Mouse (Mus musculus): ENCODE data around the gene Prkd1. TPM values are rescaled to one million over a fixed set of nuclear protein-coding genes. Genes with fewer than 3 reads are reported as not detected.

The Prkd1 gene
- total and polyA plus RNA-seq, 3 experiments = not detected

DNA sequence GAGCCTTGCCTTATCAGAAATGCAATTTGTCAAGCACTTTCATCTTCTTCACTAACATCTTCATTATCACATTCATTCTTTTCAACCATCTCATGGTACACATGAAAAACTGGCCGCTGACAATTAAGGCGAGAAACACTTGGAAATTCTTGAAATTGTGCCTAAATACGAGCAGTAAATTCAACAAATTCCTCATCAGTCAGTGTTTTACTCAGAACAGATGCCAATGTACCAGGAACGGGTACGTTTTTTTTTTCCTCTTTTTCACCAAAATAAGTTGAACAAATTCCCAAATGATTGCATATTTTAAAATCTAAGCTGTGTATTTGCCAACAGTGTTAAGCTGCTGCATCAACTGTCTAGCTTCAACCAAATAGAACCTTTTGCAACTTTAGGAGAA is 6.2 kb downstream of the Prkd1 start:
- H3K79me2 ChIP-seq (replicated peaks; ENCODE audit: control insufficient read depth, extremely low read depth, insufficient read depth, poor library complexity, severe bottlenecking) = no peaks in the 10 kb centered on the region
- no peaks in the 10 kb centered on the region for H3K27me3 ChIP-seq (replicated peaks)
- H3K4me1 ChIP-seq (ENCODE audit: control insufficient read depth in 1 of 2, insufficient read depth in 2 of 2) = no peaks in the 10 kb centered on the region
- no peak overlapping the region for H3K4me2 ChIP-seq (ENCODE audit: insufficient read depth, low read depth, poor library complexity, severe bottlenecking)
- H3K9me3 ChIP-seq (replicated peaks; ENCODE audit: low read length) = peaks cover 52% of the 10 kb centered on the region
- H3K36me3 ChIP-seq (replicated peaks in 1 of 2; ENCODE audit: control insufficient read depth in 1 of 2, insufficient read depth in 1 of 2, low read length in 1 of 2) = no peaks in the 10 kb centered on the region
- H3K27ac ChIP-seq (ENCODE audit: insufficient read depth, low read depth) = no peak overlapping the region
- in situ Hi-C loops (cut with MboI; ENCODE audit: low pct_ligation_motif_present, low pct_unique_long_range_greater_than_20kb, low sequenced_read_pairs) = no loop called here
- dilution Hi-C loops (cut with MboI; ENCODE audit: extremely low pct_ligation_motif_present, extremely low pct_unique_long_range_greater_than_20kb, low sequenced_read_pairs) = no loop called here
- TF ChIP-seq JUN (IDR thresholded peaks at IDR 0.05; ENCODE audit: insufficient read depth, low read depth, low read length) = no peak
- TF ChIP-seq GABPA (IDR thresholded peaks at IDR 0.05; ENCODE audit: insufficient replicate concordance, low read depth, low read length) = no peak
- no peak for TF ChIP-seq CHD1 (IDR thresholded peaks at IDR 0.05; ENCODE audit: low read depth, low read length)
- TF ChIP-seq MEF2A (IDR thresholded peaks at IDR 0.05; ENCODE audit: borderline replicate concordance, low read depth, low read length) = no peak
- TF ChIP-seq MXI1 (IDR thresholded peaks at IDR 0.05; ENCODE audit: low read depth, low read length) = no peak
- no peak for TF ChIP-seq JUND (conservative IDR thresholded peaks at IDR 0.05; ENCODE audit: low read depth, low read length)
- TF ChIP-seq USF2 (conservative IDR thresholded peaks at IDR 0.05; ENCODE audit: low read depth, low read length) = no peak
- TF ChIP-seq CTCF (conservative IDR thresholded peaks at IDR 0.05 in 1 of 2, IDR thresholded peaks at IDR 0.05 in 1 of 2; ENCODE audit: low read depth in 2 of 2, low read length in 2 of 2) = no peak
- TF ChIP-seq ZC3H11A (IDR thresholded peaks at IDR 0.05; ENCODE audit: low read depth, low read length) = no peak
- TF ChIP-seq ZMIZ1 (IDR thresholded peaks at IDR 0.05; ENCODE audit: low read depth, low read length) = no peak
- no peak overlapping the region for H3K9ac ChIP-seq (ENCODE audit: insufficient read depth, low read depth)
- H3K4me3 ChIP-seq (replicated peaks in 1 of 3; ENCODE audit: low read depth in 2 of 3, low read length in 2 of 3, poor library complexity in 1 of 3) = no peak overlapping the region
- DNase-seq (ENCODE audit: extremely low read depth) = no peak

DNA sequence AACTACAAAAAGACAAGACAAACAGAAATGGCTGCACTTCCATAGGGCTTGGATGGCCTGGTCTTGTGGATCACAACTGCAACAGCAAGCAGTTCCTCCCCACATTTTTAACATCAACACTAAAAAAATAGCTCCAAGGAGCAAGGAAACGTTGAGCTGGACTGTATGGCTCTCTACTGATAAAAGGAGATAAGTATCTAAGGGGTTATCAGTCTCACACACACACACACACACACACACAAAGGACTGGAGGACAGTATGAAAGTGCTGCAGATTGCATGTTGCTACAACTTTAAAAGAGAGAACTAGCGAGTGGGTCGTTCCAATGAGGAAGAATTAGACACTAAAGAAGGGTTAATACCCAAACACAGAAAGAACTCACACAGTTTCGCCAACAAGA is 8.7 kb downstream of the Prkd1 start:
- Histone ChIP-seq H3K27me3 (replicated peaks) (no peaks in the 10 kb centered on the region), H3K4me1 (ENCODE audit: control insufficient read depth in 1 of 2, insufficient read depth in 2 of 2) (no peaks in the 10 kb centered on the region), H3K4me2 (ENCODE audit: insufficient read depth, low read depth, poor library complexity, severe bottlenecking) (no peak overlapping the region), H3K9me3 (replicated peaks; ENCODE audit: low read length) (peaks cover 50% of the 10 kb centered on the region), H3K79me2 (replicated peaks; ENCODE audit: control insufficient read depth, extremely low read depth, insufficient read depth, poor library complexity, severe bottlenecking) (no peaks in the 10 kb centered on the region), H3K36me3 (replicated peaks in 1 of 2; ENCODE audit: control insufficient read depth in 1 of 2, insufficient read depth in 1 of 2, low read length in 1 of 2) (no peaks in the 10 kb centered on the region), H3K27ac (ENCODE audit: insufficient read depth, low read depth) (no peak overlapping the region), H3K4me3 (replicated peaks in 1 of 3; ENCODE audit: low read depth in 2 of 3, low read length in 2 of 3, poor library complexity in 1 of 3) (no peak overlapping the region), H3K9ac (ENCODE audit: insufficient read depth, low read depth) (no peak overlapping the region)
- no peak for TF ChIP-seq MXI1 (IDR thresholded peaks at IDR 0.05; ENCODE audit: low read depth, low read length)
- TF ChIP-seq ETS1 (conservative IDR thresholded peaks at IDR 0.05; ENCODE audit: low read depth, low read length) = no peak
- TF ChIP-seq RCOR1 (conservative IDR thresholded peaks at IDR 0.05; ENCODE audit: low read depth, low read length) = no peak
- TF ChIP-seq HCFC1 (IDR thresholded peaks at IDR 0.05; ENCODE audit: low read depth, low read length) = no peak
- TF ChIP-seq POLR2A (IDR thresholded peaks at IDR 0.05; ENCODE audit: low read depth, low read length) = no peak
- TF ChIP-seq BHLHE40 (IDR thresholded peaks at IDR 0.05; ENCODE audit: low read depth, low read length) = no peak
- no peak for TF ChIP-seq ZC3H11A (IDR thresholded peaks at IDR 0.05; ENCODE audit: low read depth, low read length)
- TF ChIP-seq MAFK (IDR thresholded peaks at IDR 0.05; ENCODE audit: insufficient replicate concordance, low read length) = no peak
- TF ChIP-seq USF2 (conservative IDR thresholded peaks at IDR 0.05; ENCODE audit: low read depth, low read length) = no peak
- no peak for TF ChIP-seq MEF2A (IDR thresholded peaks at IDR 0.05; ENCODE audit: borderline replicate concordance, low read depth, low read length)
- no peak for TF ChIP-seq JUN (IDR thresholded peaks at IDR 0.05; ENCODE audit: insufficient read depth, low read depth, low read length)
- no peak for TF ChIP-seq IRF4 (IDR thresholded peaks at IDR 0.05; ENCODE audit: low read depth, low read length)
- no peak for TF ChIP-seq MAX (IDR thresholded peaks at IDR 0.05; ENCODE audit: low read length)
- no peak for TF ChIP-seq ZKSCAN1 (IDR thresholded peaks at IDR 0.05; ENCODE audit: borderline replicate concordance, low read depth, low read length)
- TF ChIP-seq PAX5 (IDR thresholded peaks at IDR 0.05; ENCODE audit: low read length) = no peak
- TF ChIP-seq UBTF (IDR thresholded peaks at IDR 0.05; ENCODE audit: low read depth, low read length) = no peak
- TF ChIP-seq RAD21 (IDR thresholded peaks at IDR 0.05; ENCODE audit: low read depth, low read length) = no peak
- TF ChIP-seq ELF1 (IDR thresholded peaks at IDR 0.05; ENCODE audit: low read depth, low read length) = no peak
- in situ Hi-C loops (cut with MboI; ENCODE audit: low pct_ligation_motif_present, low pct_unique_long_range_greater_than_20kb, low sequenced_read_pairs) = no loop called here
- dilution Hi-C loops (cut with MboI; ENCODE audit: extremely low pct_ligation_motif_present, extremely low pct_unique_long_range_greater_than_20kb, low sequenced_read_pairs) = no loop called here
- no peak for DNase-seq (ENCODE audit: extremely low read depth)

All from CH12.LX (cell line).